Mouse (Mus musculus): ENCODE data around the gene Naip5.

GRCm38 (mm10) chr13:100195421-100195820 is 50.7 kb downstream of the Naip5 start:
- no peak for TF ChIP-seq POLR2A (IDR thresholded peaks at IDR 0.05; ENCODE audit: low read depth, low read length)
- no peak for TF ChIP-seq CTCF (IDR thresholded peaks at IDR 0.05; ENCODE audit: extremely low read depth, insufficient read length, insufficient replicate concordance, low read depth, low read length)

Data from small intestine, adult 2 months (tissue).